Mouse (Mus musculus): ENCODE data around the gene Calm4. TPM values are rescaled to one million over a fixed set of nuclear protein-coding genes. Genes with fewer than 3 reads are reported as not detected.
"Not testable (repeated sequence)": the region's sequence is repeated elsewhere in the genome, so short reads cannot be mapped to it uniquely, and the experiment has no call there.

Calm4 gene
- polyA plus RNA-seq, 1 experiment from 2014 or later = not detected

- H3K4me3 ChIP-seq (ENCODE audit: low read depth, low read length) = no peak overlapping the region
- H3K27ac ChIP-seq (ENCODE audit: low read depth) = no peak overlapping the region
- no peak overlapping the region for H3K9ac ChIP-seq (replicated peaks)
- no peaks in the 10 kb centered on the region for H3K36me3 ChIP-seq (replicated peaks; ENCODE audit: insufficient read depth, low read length)
- H3K4me2 ChIP-seq (ENCODE audit: low read depth, low read length) = no peak overlapping the region
- ATAC-seq (no peak), DNase-seq (no peak)
- H3K9me3 ChIP-seq (ENCODE audit: low read length) = no peaks in the 10 kb centered on the region
- H3K4me1 ChIP-seq (ENCODE audit: insufficient read depth) = 0 out of 2 replicates have a peak, but pooled peaks cover 3% of the 10 kb centered on the region
- H3K27me3 ChIP-seq (ENCODE audit: insufficient read depth, low read length) = no peaks in the 10 kb centered on the region
- TF ChIP-seq EP300 (IDR thresholded peaks at IDR 0.05; ENCODE audit: low read depth) (no peak), CTCF (IDR thresholded peaks at IDR 0.05; ENCODE audit: low read depth) (no peak)
Observed at GRCm38 (mm10) chr13:3825726-3826125, 11.8 kb upstream of the Calm4 start.

GRCm38 (mm10) chr13:3831546-3831945, 6.0 kb upstream of the Calm4 start:
- 59% methylated on average over 5 of the region's 5 CpGs for WGBS (ENCODE audit: insufficient replicate concordance)
- Histone ChIP-seq H3K27ac (ENCODE audit: low read depth) (no peak overlapping the region), H3K9me3 (ENCODE audit: low read length) (no peaks in the 10 kb centered on the region), H3K36me3 (replicated peaks; ENCODE audit: insufficient read depth, low read length) (no peaks in the 10 kb centered on the region), H3K4me3 (ENCODE audit: low read depth, low read length) (no peak overlapping the region), H3K4me2 (ENCODE audit: low read depth, low read length) (no peak overlapping the region), H3K27me3 (ENCODE audit: insufficient read depth, low read length) (no peaks in the 10 kb centered on the region), H3K9ac (replicated peaks) (no peak overlapping the region), H3K4me1 (ENCODE audit: insufficient read depth) (no peaks in the 10 kb centered on the region)
- ATAC-seq (no peak), DNase-seq (no peak)
- TF ChIP-seq EP300 (IDR thresholded peaks at IDR 0.05; ENCODE audit: low read depth) (no peak), CTCF (IDR thresholded peaks at IDR 0.05; ENCODE audit: low read depth) (no peak)

- no peaks in the 10 kb centered on the region for H3K9me3 ChIP-seq (ENCODE audit: low read length)
- H3K4me3 ChIP-seq (ENCODE audit: low read depth, low read length) = no peak overlapping the region
- no peak overlapping the region for H3K9ac ChIP-seq (replicated peaks)
- H3K4me2 ChIP-seq (ENCODE audit: low read depth, low read length) = no peak overlapping the region
- no peaks in the 10 kb centered on the region for H3K36me3 ChIP-seq (replicated peaks; ENCODE audit: insufficient read depth, low read length)
- 50% methylated on average over 1 of the region's 1 CpGs for WGBS (ENCODE audit: insufficient replicate concordance)
- no peak for ATAC-seq
- H3K27me3 ChIP-seq (ENCODE audit: insufficient read depth, low read length) = no peaks in the 10 kb centered on the region
- no peak overlapping the region for H3K27ac ChIP-seq (ENCODE audit: low read depth)
- no peak for DNase-seq
- no peaks in the 10 kb centered on the region for H3K4me1 ChIP-seq (ENCODE audit: insufficient read depth)
- no peak for TF ChIP-seq CTCF (IDR thresholded peaks at IDR 0.05; ENCODE audit: low read depth)
- no peak for TF ChIP-seq EP300 (IDR thresholded peaks at IDR 0.05; ENCODE audit: low read depth)
Observed at GRCm38 (mm10) chr13:3831994-3832393, 5.6 kb upstream of the Calm4 start.

- whole genome bisulfite sequencing (ENCODE audit: insufficient replicate concordance) = 25% methylated on average over 2 of the region's 2 CpGs
Observed at GRCm38 (mm10) chr13:3832450-3832849, 5.1 kb upstream of the Calm4 start.

GRCm38 (mm10) chr13:3833644-3834043, 3.9 kb upstream of the Calm4 start:
- not testable (repeated sequence) for H3K4me2 ChIP-seq (ENCODE audit: low read depth, low read length); H3K4me3 ChIP-seq (ENCODE audit: low read depth, low read length); H3K9ac ChIP-seq (replicated peaks); H3K27me3 ChIP-seq (ENCODE audit: insufficient read depth, low read length); H3K4me1 ChIP-seq (ENCODE audit: insufficient read depth); H3K9me3 ChIP-seq (ENCODE audit: low read length); DNase-seq; H3K36me3 ChIP-seq (replicated peaks; ENCODE audit: insufficient read depth, low read length); H3K27ac ChIP-seq (ENCODE audit: low read depth)
- ATAC-seq = 0 out of 2 replicates have a peak, but pooled peaks have one; percentile 33

More at GRCm38 (mm10) chr13:3832450-3832849, 5.1 kb upstream of the Calm4 start:
- Histone ChIP-seq H3K4me3 (ENCODE audit: low read depth, low read length) (no peak overlapping the region), H3K36me3 (replicated peaks; ENCODE audit: insufficient read depth, low read length) (no peaks in the 10 kb centered on the region), H3K27me3 (ENCODE audit: insufficient read depth, low read length) (no peaks in the 10 kb centered on the region), H3K4me1 (ENCODE audit: insufficient read depth) (no peaks in the 10 kb centered on the region), H3K9ac (replicated peaks) (no peak overlapping the region), H3K27ac (ENCODE audit: low read depth) (no peak overlapping the region), H3K9me3 (ENCODE audit: low read length) (no peaks in the 10 kb centered on the region), H3K4me2 (ENCODE audit: low read depth, low read length) (no peak overlapping the region)
- no peak for DNase-seq
- no peak for TF ChIP-seq EP300 (IDR thresholded peaks at IDR 0.05; ENCODE audit: low read depth)
- no peak for TF ChIP-seq CTCF (IDR thresholded peaks at IDR 0.05; ENCODE audit: low read depth)
- no peak for ATAC-seq

GRCm38 (mm10) chr13:3840662-3841061, 3.1 kb downstream of the Calm4 start:
- H3K4me1 ChIP-seq (ENCODE audit: insufficient read depth); H3K36me3 ChIP-seq (replicated peaks; ENCODE audit: insufficient read depth, low read length); H3K4me3 ChIP-seq (ENCODE audit: low read depth, low read length); H3K9me3 ChIP-seq (ENCODE audit: low read length); H3K4me2 ChIP-seq (ENCODE audit: low read depth, low read length); H3K27ac ChIP-seq (ENCODE audit: low read depth); H3K9ac ChIP-seq (replicated peaks); ATAC-seq; DNase-seq; H3K27me3 ChIP-seq (ENCODE audit: insufficient read depth, low read length): not testable (repeated sequence)

GRCm38 (mm10) chr13:3850330-3850729, 12.8 kb downstream of the Calm4 start:
- WGBS (ENCODE audit: insufficient replicate concordance) = 71% methylated on average over 1 of the region's 1 CpGs
- no peaks in the 10 kb centered on the region for H3K9me3 ChIP-seq (ENCODE audit: low read length)
- TF ChIP-seq EP300 (IDR thresholded peaks at IDR 0.05; ENCODE audit: low read depth) (no peak), CTCF (IDR thresholded peaks at IDR 0.05; ENCODE audit: low read depth) (no peak)
- H3K27ac ChIP-seq (ENCODE audit: low read depth) = no peak overlapping the region
- ATAC-seq = no peak
- H3K9ac ChIP-seq (replicated peaks) = no peak overlapping the region
- H3K4me1 ChIP-seq (ENCODE audit: insufficient read depth) = no peaks in the 10 kb centered on the region
- no peaks in the 10 kb centered on the region for H3K36me3 ChIP-seq (replicated peaks; ENCODE audit: insufficient read depth, low read length)
- no peak for DNase-seq
- no peaks in the 10 kb centered on the region for H3K27me3 ChIP-seq (ENCODE audit: insufficient read depth, low read length)
- no peak overlapping the region for H3K4me3 ChIP-seq (ENCODE audit: low read depth, low read length)
- H3K4me2 ChIP-seq (ENCODE audit: low read depth, low read length) = no peak overlapping the region

GRCm38 (mm10) chr13:3853648-3854333, 16.2 kb downstream of the Calm4 start, which contains the start of gene Calm5:
Gene Calm5 (plus strand): TSS chr13:3854173.
- H3K4me3 ChIP-seq (ENCODE audit: low read depth, low read length); DNase-seq; ATAC-seq; H3K36me3 ChIP-seq (replicated peaks; ENCODE audit: insufficient read depth, low read length); H3K4me1 ChIP-seq (ENCODE audit: insufficient read depth); H3K4me2 ChIP-seq (ENCODE audit: low read depth, low read length); H3K27me3 ChIP-seq (ENCODE audit: insufficient read depth, low read length); H3K9ac ChIP-seq (replicated peaks); H3K27ac ChIP-seq (ENCODE audit: low read depth); H3K9me3 ChIP-seq (ENCODE audit: low read length): not testable (repeated sequence)
- WGBS (ENCODE audit: insufficient replicate concordance) = 54% methylated on average over 3 of the region's 3 CpGs
